Mouse (Mus musculus): Measurements from ENCODE around the gene Tmem233. TPM values are rescaled to one million over a fixed set of nuclear protein-coding genes. Genes with fewer than 3 reads are reported as not detected.

Gene Tmem233
- total and polyA plus RNA-seq, 2 experiments: not detected

DNA sequence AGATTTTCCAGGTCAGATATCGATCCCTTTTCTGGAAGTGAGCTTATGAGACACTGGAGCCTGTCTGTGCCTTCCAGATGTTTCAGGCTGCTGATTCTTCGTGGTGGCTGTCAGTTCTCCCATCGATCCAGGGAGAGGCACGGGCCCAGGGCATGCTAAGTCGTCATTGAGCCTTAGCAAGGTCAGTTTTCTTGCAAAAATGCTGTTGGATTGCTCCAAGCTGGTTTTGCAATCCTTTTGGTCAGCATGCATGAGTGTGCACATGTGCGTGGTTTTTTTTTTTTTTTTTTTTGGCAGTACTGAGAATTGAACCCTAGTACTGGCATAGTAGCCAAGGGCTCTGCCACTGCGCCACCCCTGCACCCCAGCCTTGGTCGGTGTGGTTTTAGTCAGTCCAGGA is 79.9 kb downstream of the Tmem233 start:
- Histone ChIP-seq H3K79me2 (ENCODE audit: control insufficient read depth, insufficient read depth, low read length) (no peaks in the 10 kb centered on the region), H3K9ac (ENCODE audit: low read depth, low read length) (no peak overlapping the region), H3K4me3 (ENCODE audit: insufficient read depth, low read depth, low read length) (no peak overlapping the region), H3K27me3 (ENCODE audit: control insufficient read depth, insufficient read depth, low read length) (no peaks in the 10 kb centered on the region), H3K36me3 (ENCODE audit: control insufficient read depth, insufficient read depth, low read length) (no peaks in the 10 kb centered on the region), H3K4me1 (ENCODE audit: control insufficient read depth, insufficient read depth, low read length) (no peaks in the 10 kb centered on the region), H3K27ac (replicated peaks; ENCODE audit: insufficient read depth, low read depth, low read length) (no peak overlapping the region)
- DNase-seq (ENCODE audit: extremely low read depth, low read depth, low spot score): peak; percentile 60
- TF ChIP-seq CTCF (IDR thresholded peaks at IDR 0.05; ENCODE audit: low read depth, low read length): no peak
- TF ChIP-seq POLR2A (IDR thresholded peaks at IDR 0.05; ENCODE audit: extremely low read depth, insufficient read depth, low read length): no peak
- 61% methylated on average over 8 of the region's 8 CpGs for WGBS

GRCm38 (mm10) chr5:115997376-115997775 is 85.7 kb downstream of the Tmem233 start:
- Histone ChIP-seq H3K79me2 (ENCODE audit: control insufficient read depth, insufficient read depth, low read length) (no peaks in the 10 kb centered on the region), H3K9ac (ENCODE audit: low read depth, low read length) (no peak overlapping the region), H3K36me3 (ENCODE audit: control insufficient read depth, insufficient read depth, low read length) (no peaks in the 10 kb centered on the region), H3K4me1 (ENCODE audit: control insufficient read depth, insufficient read depth, low read length) (no peaks in the 10 kb centered on the region), H3K27ac (replicated peaks; ENCODE audit: insufficient read depth, low read depth, low read length) (no peak overlapping the region), H3K4me3 (ENCODE audit: insufficient read depth, low read depth, low read length) (no peak overlapping the region), H3K27me3 (ENCODE audit: control insufficient read depth, insufficient read depth, low read length) (no peaks in the 10 kb centered on the region)
- 84% methylated on average over 13 of the region's 13 CpGs for WGBS
- DNase-seq (ENCODE audit: extremely low read depth, low read depth, low spot score): no peak
- TF ChIP-seq CTCF (IDR thresholded peaks at IDR 0.05; ENCODE audit: low read depth, low read length): no peak
- TF ChIP-seq POLR2A (IDR thresholded peaks at IDR 0.05; ENCODE audit: extremely low read depth, insufficient read depth, low read length): no peak

DNA sequence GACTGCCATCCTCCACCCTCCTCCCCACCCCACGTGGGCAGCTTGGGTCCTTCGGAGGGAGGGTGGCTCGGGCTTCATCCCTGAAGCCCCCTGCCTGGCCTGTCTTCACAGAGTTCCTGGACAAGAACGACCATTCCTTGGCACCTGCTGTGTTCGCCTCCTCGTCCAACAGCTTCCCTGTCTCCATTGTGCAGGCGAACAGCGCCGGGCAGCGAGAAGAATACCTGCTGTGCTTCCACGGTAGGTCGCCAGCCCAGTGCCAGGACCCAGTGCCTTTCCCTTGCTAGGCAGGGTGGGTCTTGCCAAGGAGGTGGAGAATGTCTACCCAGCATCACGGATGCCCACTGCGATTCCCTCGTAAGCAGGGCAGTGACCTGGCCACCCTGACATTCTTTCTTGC is 88.9 kb downstream of the Tmem233 start:
- H3K4me3 ChIP-seq (ENCODE audit: insufficient read depth, low read depth, low read length): no peak overlapping the region
- H3K27ac ChIP-seq (replicated peaks; ENCODE audit: insufficient read depth, low read depth, low read length): no peak overlapping the region
- 96% methylated on average over 15 of the region's 15 CpGs for WGBS
- DNase-seq (ENCODE audit: extremely low read depth, low read depth, low spot score): no peak
- H3K79me2 ChIP-seq (ENCODE audit: control insufficient read depth, insufficient read depth, low read length): no peaks in the 10 kb centered on the region
- H3K9ac ChIP-seq (ENCODE audit: low read depth, low read length): no peak overlapping the region
- no peaks in the 10 kb centered on the region for H3K36me3 ChIP-seq (ENCODE audit: control insufficient read depth, insufficient read depth, low read length)
- TF ChIP-seq CTCF (IDR thresholded peaks at IDR 0.05; ENCODE audit: low read depth, low read length) (no peak), POLR2A (IDR thresholded peaks at IDR 0.05; ENCODE audit: extremely low read depth, insufficient read depth, low read length) (no peak)
- no peaks in the 10 kb centered on the region for H3K4me1 ChIP-seq (ENCODE audit: control insufficient read depth, insufficient read depth, low read length)
- H3K27me3 ChIP-seq (ENCODE audit: control insufficient read depth, insufficient read depth, low read length): no peaks in the 10 kb centered on the region

DNA sequence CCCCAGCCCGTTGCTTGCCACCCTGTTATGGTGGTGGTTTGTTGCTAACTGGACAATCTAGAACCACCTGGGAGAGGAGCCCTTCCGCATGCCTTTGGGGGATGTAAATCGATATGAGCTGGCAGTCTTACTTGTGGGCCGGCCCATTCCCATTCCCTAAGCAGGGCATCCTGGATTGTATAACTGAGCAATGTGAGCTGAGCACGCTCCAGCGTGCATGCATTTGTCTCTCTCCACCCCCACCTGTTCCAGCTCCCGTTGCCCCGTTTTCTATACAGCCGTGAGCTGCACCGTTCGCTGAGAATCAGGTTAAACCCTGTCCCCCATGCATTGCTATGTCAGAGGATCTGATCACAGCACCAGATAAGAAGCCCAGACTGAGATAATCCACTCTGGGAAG is 91.3 kb downstream of the Tmem233 start:
- Histone ChIP-seq H3K27me3 (ENCODE audit: control insufficient read depth, insufficient read depth, low read length) (no peaks in the 10 kb centered on the region), H3K9ac (ENCODE audit: low read depth, low read length) (no peak overlapping the region), H3K36me3 (ENCODE audit: control insufficient read depth, insufficient read depth, low read length) (no peaks in the 10 kb centered on the region), H3K79me2 (ENCODE audit: control insufficient read depth, insufficient read depth, low read length) (no peaks in the 10 kb centered on the region), H3K27ac (replicated peaks; ENCODE audit: insufficient read depth, low read depth, low read length) (no peak overlapping the region), H3K4me1 (ENCODE audit: control insufficient read depth, insufficient read depth, low read length) (no peaks in the 10 kb centered on the region), H3K4me3 (ENCODE audit: insufficient read depth, low read depth, low read length) (no peak overlapping the region)
- no peak for DNase-seq (ENCODE audit: extremely low read depth, low read depth, low spot score)
- WGBS: 96% methylated on average over 11 of the region's 11 CpGs
- TF ChIP-seq POLR2A (IDR thresholded peaks at IDR 0.05; ENCODE audit: extremely low read depth, insufficient read depth, low read length) (no peak), CTCF (IDR thresholded peaks at IDR 0.05; ENCODE audit: low read depth, low read length) (no peak)

Other genes starting within 250 kb of the Tmem233 start
- gene Cit, start 238.0 kb downstream of the Tmem233 start, total RNA-seq (2014; rRNA removed): 0.74 and 1.3 TPM in 2 replicates
- 0.22 and 0.43 TPM in 2 replicates for gene Cit, start 238.0 kb downstream of the Tmem233 start, polyA plus RNA-seq (2012; rRNA removed)
- 13.6 and 20.2 TPM in 2 replicates for gene Prkab1, start 58.7 kb downstream of the Tmem233 start, total RNA-seq (2014; rRNA removed)
- gene Prkab1, start 58.7 kb downstream of the Tmem233 start, polyA plus RNA-seq (2012; rRNA removed): 36.9 and 48.5 TPM in 2 replicates
- not detected in 2 replicates for gene Ccdc60, start 205.7 kb upstream of the Tmem233 start, total RNA-seq (2014; rRNA removed)
- not detected in 2 replicates for gene Ccdc60, start 205.7 kb upstream of the Tmem233 start, polyA plus RNA-seq (2012; rRNA removed)

Measured in liver, adult 2 months (tissue).